Mouse (Mus musculus): ENCODE measurements around the gene Prkar1b.

The Prkar1b gene

GRCm38 (mm10) chr5:139146476-139147075 lies 3.2 kb downstream of the Prkar1b start:
- no peak for DNase-seq (ENCODE audit: low spot score in 2 of 2)

DNA sequence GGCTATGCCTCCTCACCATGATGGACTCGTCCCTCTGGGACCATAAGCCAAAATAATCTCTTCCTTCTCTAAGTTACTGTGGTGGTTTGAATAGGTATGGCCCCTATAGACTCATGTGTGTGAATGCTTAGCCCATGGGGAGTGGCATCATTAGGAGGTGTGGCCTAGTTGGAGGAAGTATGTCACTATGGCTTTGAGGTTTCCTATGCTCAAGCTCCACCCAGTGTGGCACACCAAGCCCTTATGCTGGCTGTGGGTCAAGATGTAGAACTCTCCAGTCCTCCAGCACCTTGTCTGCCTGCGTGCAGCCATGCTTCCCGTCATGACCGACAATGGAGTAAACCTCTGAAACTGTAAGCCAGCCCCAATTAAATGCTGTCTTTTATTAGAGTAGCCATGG lies 4.1 kb downstream of the Prkar1b start:
- DNase-seq (ENCODE audit: low spot score in 2 of 2): no peak

- no peak for DNase-seq (ENCODE audit: low spot score in 2 of 2)
Observed at GRCm38 (mm10) chr5:139143890-139144289, 5.9 kb downstream of the Prkar1b start.

DNA sequence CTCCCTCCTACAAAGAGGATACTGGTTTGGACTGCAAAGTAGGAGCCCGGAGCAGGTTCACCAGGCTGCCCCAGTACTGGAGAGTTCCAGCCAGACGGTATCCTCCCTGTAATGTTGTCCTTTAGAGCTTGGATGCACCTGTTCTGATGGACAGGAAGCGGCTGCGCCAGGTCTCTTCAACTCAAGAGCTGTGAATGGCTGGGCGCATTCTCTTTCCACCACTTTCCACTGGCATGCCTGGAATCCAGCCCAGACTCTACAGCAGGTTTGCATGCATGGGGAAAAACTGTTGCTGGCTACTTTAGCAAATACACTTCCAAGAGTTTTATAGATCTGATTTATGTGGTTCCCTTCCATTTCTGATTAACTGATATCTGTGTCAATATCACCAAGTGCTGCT lies 8.5 kb downstream of the Prkar1b start:
- DNase-seq (ENCODE audit: low spot score in 2 of 2): no peak

DNA sequence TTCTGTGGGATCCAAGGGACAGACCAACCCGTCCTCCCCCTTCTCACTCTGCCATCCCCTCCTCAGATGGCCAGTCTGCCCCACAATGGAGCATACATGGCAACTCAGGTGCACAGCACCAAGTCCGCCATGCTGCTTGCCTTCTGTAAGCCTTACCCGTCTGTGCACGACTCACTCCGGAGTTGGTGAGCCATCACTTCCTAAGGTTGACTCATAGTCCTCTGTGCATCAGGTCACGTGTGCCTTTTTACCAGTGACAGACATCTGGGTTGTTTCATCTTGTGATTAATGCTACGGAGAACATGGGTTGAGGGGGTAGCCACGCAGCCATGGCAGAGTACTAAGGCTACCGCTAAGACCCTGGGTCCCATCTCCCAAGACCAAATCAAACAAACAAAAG lies 9.2 kb downstream of the Prkar1b start:
- DNase-seq (ENCODE audit: low spot score in 2 of 2): no peak

GRCm38 (mm10) chr5:139138926-139139472 lies 10.8 kb downstream of the Prkar1b start:
- DNase-seq (ENCODE audit: low spot score in 2 of 2): no peak

- DNase-seq (ENCODE audit: low spot score in 2 of 2): no peak
Observed at GRCm38 (mm10) chr5:139138261-139138925, 11.4 kb downstream of the Prkar1b start.

DNA sequence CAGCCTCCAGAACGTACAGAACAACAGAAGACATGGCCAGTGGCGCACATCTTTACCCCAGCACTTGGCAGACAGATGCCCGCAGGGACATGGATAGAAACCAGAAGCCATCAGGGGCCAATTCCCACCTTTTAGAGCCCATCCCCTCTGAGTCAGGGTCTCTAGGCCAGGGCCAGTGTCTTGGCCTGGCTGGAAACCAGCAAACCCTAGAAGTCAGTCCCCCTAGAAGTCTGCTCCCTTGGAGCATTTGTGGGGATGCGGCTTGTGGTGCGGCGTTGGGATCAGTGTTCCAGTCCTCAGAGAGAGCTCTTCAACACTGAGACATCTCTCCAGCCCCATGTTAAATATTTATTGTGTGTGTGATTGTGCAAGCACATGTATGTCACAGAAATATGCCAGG lies 12.6 kb downstream of the Prkar1b start:
- DNase-seq (ENCODE audit: low spot score in 2 of 2): no peak

- DNase-seq (ENCODE audit: low spot score in 2 of 2): no peak
Observed at GRCm38 (mm10) chr5:139136341-139136740, 13.5 kb downstream of the Prkar1b start.

DNA sequence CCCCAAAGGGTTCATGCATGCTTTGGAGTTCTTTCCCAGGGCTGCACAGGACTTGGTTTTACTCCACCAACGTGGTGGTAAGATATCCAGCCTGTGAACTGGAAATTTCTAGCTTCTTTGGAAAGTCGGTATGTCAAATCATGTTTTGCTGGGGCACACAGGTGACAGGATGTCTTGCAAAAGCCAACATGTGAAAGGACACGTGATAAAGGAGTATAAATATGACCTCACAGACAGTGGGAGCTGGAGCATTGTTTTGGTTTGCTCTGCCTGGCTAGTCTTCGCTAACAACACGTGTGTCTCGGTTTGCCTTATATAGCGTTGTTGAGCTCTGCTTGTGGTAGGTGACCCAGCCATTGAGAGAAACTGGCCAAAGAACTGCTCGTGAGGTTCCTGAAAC lies 15.3 kb downstream of the Prkar1b start:
- DNase-seq (ENCODE audit: low spot score in 2 of 2): no peak

DNA sequence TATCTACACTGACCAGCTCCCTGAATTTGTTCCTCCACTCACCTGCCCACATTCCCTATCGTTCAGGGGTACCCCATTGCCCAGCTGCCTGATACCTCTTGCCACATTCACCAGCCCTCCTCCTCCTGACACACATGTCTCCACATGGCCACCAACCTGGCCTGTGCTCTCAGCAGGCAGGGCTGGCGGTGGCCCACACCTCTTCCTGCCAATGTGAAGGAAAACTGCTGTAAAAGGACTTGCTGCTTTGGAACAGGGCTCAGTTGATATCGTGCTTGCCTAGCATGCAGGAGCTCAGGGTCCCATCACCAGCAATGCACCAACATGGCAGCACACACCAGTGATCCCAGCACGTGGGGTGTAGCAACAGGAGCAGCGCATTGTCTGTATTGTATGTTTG lies 19.4 kb downstream of the Prkar1b start:
- DNase-seq (ENCODE audit: low spot score in 2 of 2): no peak

- no peak for DNase-seq (ENCODE audit: low spot score in 2 of 2)
Observed at GRCm38 (mm10) chr5:139129572-139130151, 20.1 kb downstream of the Prkar1b start.

GRCm38 (mm10) chr5:139129078-139129477 lies 20.7 kb downstream of the Prkar1b start:
- DNase-seq (ENCODE audit: low spot score in 2 of 2): no peak

- DNase-seq (ENCODE audit: low spot score in 2 of 2): no peak
Observed at GRCm38 (mm10) chr5:139128476-139129065, 21.2 kb downstream of the Prkar1b start.

DNA sequence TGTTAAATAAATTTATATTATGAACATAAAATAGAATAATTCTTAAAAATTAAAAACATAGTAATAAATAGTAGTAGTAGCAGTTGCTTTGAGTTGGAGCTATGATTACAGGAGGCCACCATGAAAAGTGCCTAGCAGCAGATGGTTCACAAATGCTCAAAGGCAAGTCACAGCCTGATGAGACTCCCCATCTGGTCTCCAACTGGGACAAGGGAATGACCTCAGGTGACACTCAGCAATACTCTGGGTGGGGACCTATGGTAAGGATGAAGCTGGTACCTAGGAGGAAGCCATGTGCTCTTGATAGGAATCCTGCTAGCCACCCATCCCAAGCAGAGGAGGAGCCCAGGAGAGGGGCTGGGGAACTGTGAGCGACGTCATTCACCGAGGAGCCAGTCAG lies 24.1 kb downstream of the Prkar1b start:
- no peak for DNase-seq (ENCODE audit: low spot score in 2 of 2)

DNA sequence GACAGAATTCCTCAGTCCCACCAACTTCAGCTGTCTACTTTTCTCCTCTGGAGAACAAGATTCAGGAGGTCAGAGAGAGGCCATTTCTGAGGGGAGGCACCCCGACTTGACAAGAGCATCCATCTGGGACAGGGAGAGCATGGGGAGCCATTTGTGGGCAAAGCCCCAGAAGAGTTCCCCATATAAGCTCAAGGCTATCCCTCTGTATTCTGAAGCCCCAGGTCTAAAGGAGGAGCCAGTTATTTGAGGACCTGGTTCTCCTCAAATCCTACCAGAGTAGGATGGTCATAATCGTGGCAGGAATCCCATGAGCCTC lies 30.9 kb downstream of the Prkar1b start:
- DNase-seq (ENCODE audit: low spot score in 2 of 2): no peak

DNA sequence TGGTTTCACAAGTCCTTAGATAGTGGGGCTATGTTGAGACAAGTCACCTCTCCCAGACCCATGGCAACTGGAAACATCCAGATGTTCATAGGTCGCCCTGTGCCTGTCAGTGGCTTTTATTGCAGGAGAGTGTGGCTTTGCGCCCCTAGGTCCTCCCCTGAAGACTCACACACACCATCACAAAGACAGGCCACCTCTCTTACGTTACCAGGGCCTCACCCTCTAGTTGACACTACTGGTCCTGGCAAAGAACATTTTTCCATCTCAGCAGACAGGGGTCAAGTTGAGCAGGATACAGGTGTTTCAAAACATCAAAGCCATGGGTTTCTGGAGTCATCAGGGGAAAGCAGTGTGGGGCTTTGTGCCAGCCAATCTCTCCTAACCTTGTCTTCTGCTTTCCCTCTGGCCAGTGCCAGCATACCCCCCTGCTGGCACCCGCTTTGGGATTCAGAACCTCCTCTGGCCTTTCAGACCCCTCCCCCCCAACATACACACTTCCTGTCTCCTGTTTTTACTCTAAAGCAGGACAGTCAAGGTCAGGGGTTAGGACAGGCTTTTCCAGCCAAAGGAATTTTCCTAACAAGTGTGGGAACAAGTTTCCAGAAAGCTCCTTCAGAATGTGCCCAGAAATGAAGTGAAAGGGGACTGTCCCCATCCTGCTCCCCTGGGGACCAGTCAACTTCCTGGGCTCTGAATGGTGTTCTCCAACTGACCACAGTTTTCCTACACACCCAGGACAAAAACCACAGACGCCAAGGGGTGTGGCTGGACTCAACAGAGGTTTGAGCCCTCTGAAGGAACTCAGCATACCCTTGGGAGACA lies 31.5 kb downstream of the Prkar1b start:
- no peak for DNase-seq (ENCODE audit: low spot score in 2 of 2)

- no peak for DNase-seq (ENCODE audit: low spot score in 2 of 2)
Observed at GRCm38 (mm10) chr5:139115507-139115906, 34.3 kb downstream of the Prkar1b start.

DNA sequence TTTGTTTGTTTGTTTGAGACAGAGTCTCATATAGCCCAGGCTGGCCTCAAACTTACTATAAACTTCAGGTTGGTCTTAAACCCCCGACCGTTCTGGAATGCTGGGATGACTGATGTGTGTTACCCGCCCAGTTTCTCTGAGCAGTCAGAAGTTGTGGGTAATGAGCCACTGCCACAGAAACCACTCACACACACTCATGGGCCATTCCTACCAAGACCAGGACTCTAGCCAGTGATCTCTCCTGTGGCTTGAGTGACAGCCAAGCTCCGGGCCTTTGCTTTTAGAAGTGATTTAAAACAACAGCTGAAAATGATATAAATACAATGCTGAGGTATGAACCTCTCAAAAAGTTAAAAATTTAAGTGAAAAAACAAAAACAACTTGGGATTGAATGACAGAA lies 34.9 kb downstream of the Prkar1b start:
- DNase-seq (ENCODE audit: low spot score in 2 of 2): no peak

GRCm38 (mm10) chr5:139112418-139112817 lies 37.4 kb downstream of the Prkar1b start:
- no peak for DNase-seq (ENCODE audit: low spot score in 2 of 2)

DNA sequence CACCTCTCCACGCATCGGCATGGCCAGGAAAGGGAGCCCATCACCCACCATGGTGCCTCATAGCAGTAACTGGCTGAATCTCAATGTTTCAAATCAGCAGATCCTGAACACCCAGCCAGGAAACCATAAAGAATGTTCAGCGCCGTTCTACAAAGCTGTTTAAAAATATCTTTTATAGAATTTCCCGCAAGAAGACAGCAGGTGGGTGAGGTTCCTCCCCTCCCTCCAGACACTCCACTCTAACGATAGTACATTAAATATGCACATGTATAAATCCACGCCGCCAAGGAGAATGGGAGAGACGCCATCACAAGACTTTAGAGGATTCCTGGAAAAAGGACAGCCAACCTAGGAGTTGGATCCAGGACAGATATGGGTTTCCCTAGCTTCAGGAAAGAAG lies 37.8 kb downstream of the Prkar1b start:
- no peak for DNase-seq (ENCODE audit: low spot score in 2 of 2)

Measured in spleen, postnatal 36 days (tissue).